Mouse (Mus musculus): ENCODE measurements around the gene Prrt3. TPM values are rescaled to one million over a fixed set of nuclear protein-coding genes. Genes with fewer than 3 reads are reported as not detected.

The Prrt3 gene
- total RNA-seq, 2 experiments from 2014 or later: 0.59 to 1.3 TPM

DNA sequence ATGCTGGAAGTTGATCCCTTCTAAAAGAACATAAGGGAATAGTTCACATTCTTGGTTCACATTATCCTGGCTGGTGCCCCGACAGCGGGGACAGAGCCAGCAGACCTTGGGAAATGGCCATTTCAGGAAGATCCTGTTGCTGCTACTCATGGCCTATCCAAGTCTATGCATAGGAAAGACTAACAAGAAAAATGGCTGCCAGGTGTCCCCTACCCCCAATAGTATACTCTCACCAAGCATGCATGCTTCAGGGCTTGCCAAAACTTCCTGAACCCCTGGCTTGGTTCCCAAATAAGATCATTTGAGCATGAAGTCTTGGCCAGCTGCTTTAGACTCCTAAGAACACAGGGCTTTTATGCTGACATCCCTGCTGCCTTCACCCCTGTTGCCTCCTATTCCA, 49.9 kb downstream of the Prrt3 start:
- no peak for DNase-seq (ENCODE audit: low spot score in 2 of 2)

DNA sequence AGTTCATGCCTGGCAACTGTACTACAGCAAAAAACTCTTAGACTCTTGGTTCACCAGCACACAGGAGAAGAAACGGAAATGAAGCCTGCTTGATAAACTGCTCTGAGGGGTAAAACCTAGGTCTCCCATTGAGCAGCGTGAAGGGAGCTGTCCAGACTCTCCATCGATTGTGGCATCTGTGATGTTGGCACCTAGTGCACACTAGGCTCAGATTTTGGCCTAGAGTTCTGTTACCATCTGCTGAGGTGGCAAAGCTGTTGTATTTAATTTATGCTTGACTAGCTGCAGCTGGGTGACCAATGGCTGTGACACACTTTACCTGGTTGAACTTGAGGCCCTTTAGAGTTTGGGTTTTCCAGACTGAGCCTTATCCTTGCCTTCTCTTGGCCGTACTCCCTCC, 54.1 kb downstream of the Prrt3 start:
- DNase-seq (ENCODE audit: low spot score in 2 of 2): no peak

DNA sequence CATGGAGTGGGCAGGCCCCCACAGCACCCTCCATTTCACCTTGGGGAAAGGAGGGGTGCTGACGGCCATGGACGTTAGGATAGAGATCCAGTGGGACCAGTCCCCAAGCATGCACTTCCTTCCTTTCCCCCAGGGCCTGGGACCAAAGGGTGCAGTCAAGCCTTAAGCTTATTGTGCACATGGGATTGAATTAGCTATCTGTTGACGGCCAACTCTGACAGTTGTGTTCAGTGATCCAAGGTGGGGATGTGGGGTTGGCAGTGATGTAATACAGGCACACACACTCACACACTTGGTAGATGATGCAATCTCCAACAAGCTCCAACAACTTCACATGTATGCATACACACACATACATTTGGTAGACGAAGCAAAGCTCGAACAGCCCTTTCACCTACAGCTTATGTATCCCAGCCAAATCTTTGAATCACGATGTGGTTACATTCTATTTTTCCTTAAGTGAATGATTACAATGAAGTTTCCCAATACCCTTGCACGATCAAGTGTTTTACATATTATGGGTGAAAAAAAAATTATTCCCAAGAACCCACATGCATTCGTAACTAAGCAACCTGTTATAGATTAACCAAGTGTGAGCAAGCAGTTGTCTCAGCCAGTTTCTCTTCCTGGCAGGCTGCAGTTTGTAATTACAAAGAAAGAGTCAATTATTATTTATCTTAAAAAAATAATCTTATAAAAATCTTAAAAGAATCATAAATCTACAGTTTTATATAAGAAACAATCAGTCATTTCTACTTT, 57.3 kb downstream of the Prrt3 start:
- no peak for DNase-seq (ENCODE audit: low spot score in 2 of 2)

Small RNAs within 50 kb of the gene (microRNA-seq; reads per million reads assigned to microRNA genes)
- gene Gm23365: not detected

Other genes with a start within 250 kb of the Prrt3 start
- under 1 TPM; 0.45 to 0.62 TPM for gene Cpne9, start 219.6 kb downstream of the Prrt3 start, total RNA-seq (2021)
- gene Brpf1, start 194.8 kb downstream of the Prrt3 start, total RNA-seq (2021): 10 to 100 TPM; 40.6 to 46.3 TPM
- gene Ogg1, start 175.0 kb downstream of the Prrt3 start, total RNA-seq (2021): 10 to 100 TPM; 14.5 to 18.7 TPM
- gene Camk1, start 157.9 kb downstream of the Prrt3 start, total RNA-seq (2021): 10 to 100 TPM; 54.2 to 58.7 TPM
- gene Tada3, start 124.0 kb downstream of the Prrt3 start, total RNA-seq (2021): 10 to 100 TPM; 41.3 to 44.6 TPM
- 100 to 1,000 TPM; 206 to 214 TPM for gene Arpc4, start 123.8 kb downstream of the Prrt3 start, total RNA-seq (2021)
- gene Ttll3, start 112.7 kb downstream of the Prrt3 start, total RNA-seq (2021): 1 to 10 TPM; 6.9 to 7.7 TPM
- gene Rpusd3, start 82.6 kb downstream of the Prrt3 start, total RNA-seq (2021): 10 to 100 TPM; 13.9 to 14.7 TPM
- 10 to 100 TPM; 49.8 to 62.1 TPM for gene Cidec, start 66.2 kb downstream of the Prrt3 start, total RNA-seq (2021)
- 10 to 100 TPM; 47.8 to 49.2 TPM for gene Jagn1, start 59.4 kb downstream of the Prrt3 start, total RNA-seq (2021)
- gene Il17re, start 43.4 kb downstream of the Prrt3 start, total RNA-seq (2021): 1 to 10 TPM in 1 of 2 experiments, under 1 TPM in 1; 0.90 to 2.5 TPM
- gene Il17rc, start 30.5 kb downstream of the Prrt3 start, total RNA-seq (2021): 10 to 100 TPM; 22.7 to 25.4 TPM
- gene Creld1, start 18.6 kb downstream of the Prrt3 start, total RNA-seq (2021): 10 to 100 TPM; 40.6 to 44.1 TPM
- 10 to 100 TPM; 85.9 to 87.9 TPM for gene Emc3, start 29.7 kb upstream of the Prrt3 start, total RNA-seq (2021)
- gene Fancd2, start 29.8 kb upstream of the Prrt3 start, total RNA-seq (2021): 1 to 10 TPM; 7.9 to 8.1 TPM
- under 1 TPM; 0.37 to 0.67 TPM for gene Fancd2os, start 98.8 kb upstream of the Prrt3 start, total RNA-seq (2021)
- gene Brk1, start 102.8 kb upstream of the Prrt3 start, total RNA-seq (2021): 100 to 1,000 TPM; 194 to 195 TPM
- gene Vhl, start 122.0 kb upstream of the Prrt3 start, total RNA-seq (2021): 10 to 100 TPM; 32.5 to 34.3 TPM
- 10 to 100 TPM; 12.5 to 13.2 TPM for gene Irak2, start 136.5 kb upstream of the Prrt3 start, total RNA-seq (2021)
- gene Tatdn2, start 195.1 kb upstream of the Prrt3 start, total RNA-seq (2021): 10 to 100 TPM; 68.2 to 71.2 TPM
- 1 to 10 TPM in 1 of 2 experiments, not detected in 1; 6.2 TPM for gene Ghrl, start 217.9 kb upstream of the Prrt3 start, total RNA-seq (2021)
- 100 to 1,000 TPM; 122 to 123 TPM for gene Sec13, start 238.8 kb upstream of the Prrt3 start, total RNA-seq (2021)